ENCODE assay signal across 23 mouse cellular contexts in the genomic region with DNA sequence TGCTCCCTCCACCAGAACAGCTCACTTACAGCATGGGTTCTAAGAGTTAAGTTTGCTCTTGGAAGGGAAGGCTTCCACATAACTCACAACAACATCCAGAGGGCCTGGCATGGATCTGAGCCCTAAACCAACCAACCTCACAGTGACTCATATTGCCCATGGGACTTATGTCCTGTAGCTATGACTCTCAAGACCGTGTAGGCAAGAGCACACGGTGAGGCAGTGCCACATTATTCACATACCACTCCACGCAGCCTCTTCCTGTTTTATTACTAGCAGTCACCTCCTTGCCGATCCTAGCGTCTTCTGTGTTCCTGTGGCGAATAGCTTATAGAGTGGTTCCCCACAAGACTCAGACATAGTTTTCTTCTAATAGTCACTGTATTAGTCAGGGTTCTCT. TPM values are rescaled to one million over a fixed set of nuclear protein-coding genes. Genes with fewer than 3 reads are reported as not detected.
A peak's percentile ranks its signal among the peaks of the same experiment; 100 is the strongest.
DNase-seq lines count a peak whose midpoint lies in the region; ATAC-seq and TF ChIP-seq lines count a peak whose summit lies in the region.
"Had no signal": no experiment of that assay in that cellular context is flagged by ENCODE, and none has a peak within 500 bp of the region (broad histone marks: within the 10 kb centered on the region; RNA-seq: fewer than 3 reads in every experiment).

No protein-coding gene starts in this region.

- no peaks in the 10 kb centered on the region for H3K9me3 ChIP-seq in heart, embryonic 16.5 days (replicated peaks; ENCODE audit: control insufficient read depth, low read length)
- no peaks in the 10 kb centered on the region for H3K9me3 ChIP-seq in limb, embryonic 10.5 days (replicated peaks)
- H3K9me3 ChIP-seq: embryonic facial prominence, embryonic 12.5 days; forebrain, embryonic 12.5 days; G1E; hindbrain, embryonic 15.5 days; liver, embryonic 13.5 days; midbrain, embryonic 13.5 days had no signal

- DNase-seq in heart, postnatal 14 days = no peak
- peak; percentile 42 to 47 for DNase-seq in B cell, adult 2 months
- DNase-seq in Patski (ENCODE audit: low read depth, low spot score) = no peak
- no peak for DNase-seq in limb, embryonic 10.5 days (ENCODE audit: low spot score)
- DNase-seq in cerebellum, adult 2 months = no peak
- DNase-seq in urinary bladder, adult 18-20 months (ENCODE audit: low spot score in 2 of 2) = no peak
- DNase-seq in adrenal gland, adult (ENCODE audit: inconsistent age in 2 of 2, low spot score in 1 of 2) = no peak
- DNase-seq: adrenal gland, postnatal 10 days; gastrocnemius, postnatal 14 days; kidney, adult 11 months; liver, embryonic 13.5 days; lung, postnatal 4 days; right cerebral cortex, postnatal 25 days; thymus, postnatal 25 days had no signal

- no peaks in the 10 kb centered on the region for H3K27me3 ChIP-seq in heart, embryonic 16.5 days (ENCODE audit: control insufficient read depth, insufficient read depth, low read length)
- H3K27me3 ChIP-seq in Patski = no peaks in the 10 kb centered on the region
- no peaks in the 10 kb centered on the region for H3K27me3 ChIP-seq in limb, embryonic 10.5 days (ENCODE audit: low read depth, poor library complexity, severe bottlenecking)
- no peaks in the 10 kb centered on the region for H3K27me3 ChIP-seq in cerebellum, adult 2 months (ENCODE audit: control insufficient read depth, insufficient read depth, low read length)
- H3K27me3 ChIP-seq: hindbrain, embryonic 15.5 days; liver, embryonic 13.5 days; midbrain, embryonic 13.5 days had no signal

- CTCF ChIA-PET in Patski (lab: Charles Lee) = interaction anchor here (1.3 to 1.9 kb wide), 2 partner anchors 22 to 37 kb away, joined by 3 to 4 read pairs; no protein-coding TSS in a partner anchor

- no peaks in the 10 kb centered on the region for H3K36me3 ChIP-seq in heart, embryonic 16.5 days (ENCODE audit: control insufficient read depth, insufficient read depth)
- H3K36me3 ChIP-seq in limb, embryonic 10.5 days = no peaks in the 10 kb centered on the region
- H3K36me3 ChIP-seq: embryonic facial prominence, embryonic 12.5 days; forebrain, embryonic 12.5 days; G1E; hindbrain, embryonic 15.5 days; liver, embryonic 13.5 days; midbrain, embryonic 13.5 days had no signal

- no peak for TF ChIP-seq POLR2A in cerebellum, adult 2 months (IDR thresholded peaks at IDR 0.05; ENCODE audit: borderline replicate concordance, insufficient read depth, low read length)

- TF ChIP-seq CTCF in Patski (IDR thresholded peaks at IDR 0.05) = no peak
- TF ChIP-seq CTCF in cerebellum, adult 2 months (IDR thresholded peaks at IDR 0.05; ENCODE audit: borderline replicate concordance, insufficient read depth, low read depth, low read length) = no peak

- POLR2A ChIA-PET in Patski (lab: Charles Lee) = no interaction called here

- 27% methylated on average over 6 of the region's 6 CpGs for WGBS in heart, embryonic 16.5 days
- 81% methylated on average over 6 of the region's 6 CpGs for WGBS in limb, embryonic 10.5 days
- WGBS in cerebellum, adult 2 months = 91% methylated on average over 6 of the region's 6 CpGs

- H3K9ac ChIP-seq in heart, embryonic 16.5 days (ENCODE audit: low read length) = no peak overlapping the region
- H3K9ac ChIP-seq: embryonic facial prominence, embryonic 12.5 days; forebrain, embryonic 12.5 days; hindbrain, embryonic 15.5 days; liver, embryonic 13.5 days; midbrain, embryonic 13.5 days had no signal

- no peak overlapping the region for H3K4me2 ChIP-seq in heart, embryonic 16.5 days (ENCODE audit: low read depth, low read length)
- H3K4me2 ChIP-seq: embryonic facial prominence, embryonic 12.5 days; forebrain, embryonic 12.5 days; heart, embryonic 11.5 days; hindbrain, embryonic 15.5 days; liver, embryonic 13.5 days; midbrain, embryonic 13.5 days had no signal

- intact Hi-C loops in heart, postnatal 14 days (cut with DNase I) = no loop called here

- in situ Hi-C loops in Patski (cut with MboI; ENCODE audit: low pct_unique_long_range_greater_than_20kb) = loop anchor here (5.0 kb wide), 1 partner anchor 42 kb away; no protein-coding TSS in a partner anchor

- H3K27ac ChIP-seq in heart, embryonic 16.5 days (ENCODE audit: low read length) = no peak overlapping the region
- H3K27ac ChIP-seq in limb, embryonic 10.5 days = peak overlapping the region; percentile 53; the same call in 1 of the 2 replicates
- H3K27ac ChIP-seq in cerebellum, adult 2 months (ENCODE audit: insufficient read depth, low read length) = no peak overlapping the region
- H3K27ac ChIP-seq: forebrain, embryonic 12.5 days; hindbrain, embryonic 15.5 days; kidney, postnatal 0 days; liver, embryonic 13.5 days; midbrain, embryonic 13.5 days had no signal

- ATAC-seq in heart, embryonic 16.5 days (replicated peaks; ENCODE audit: extremely low read depth, insufficient read depth, low FRiP score) = 0 out of 2 replicates have a peak, but pooled peaks have one; percentile 38
- peak; percentile 65 for ATAC-seq in Patski

- no peak overlapping the region for H3K4me3 ChIP-seq in heart, embryonic 16.5 days (ENCODE audit: low read length)
- H3K4me3 ChIP-seq in limb, embryonic 10.5 days = no peak overlapping the region
- no peak overlapping the region for H3K4me3 ChIP-seq in cerebellum, adult 2 months (replicated peaks; ENCODE audit: insufficient read depth, low read depth, low read length)
- H3K4me3 ChIP-seq: embryonic facial prominence, embryonic 12.5 days; forebrain, embryonic 12.5 days; hindbrain, embryonic 15.5 days; left cerebral cortex, adult 2 months; liver, embryonic 13.5 days; midbrain, embryonic 13.5 days had no signal

- peaks cover 11% of the 10 kb centered on the region for H3K4me1 ChIP-seq in heart, embryonic 16.5 days (ENCODE audit: control insufficient read depth, insufficient read depth, low read length)
- peaks cover 26% of the 10 kb centered on the region for H3K4me1 ChIP-seq in limb, embryonic 10.5 days
- H3K4me1 ChIP-seq in cerebellum, adult 2 months (ENCODE audit: control insufficient read depth, insufficient read depth, low read length) = peaks cover 16% of the 10 kb centered on the region
- H3K4me1 ChIP-seq: liver, embryonic 13.5 days had no signal

RNA-seq across cellular contexts. Expression of gene Crb2, which starts 26.7 kb away (rescaled TPM):
- polyA plus RNA-seq in heart, embryonic 16.5 days (2015; fragmentation: Nextera tagmentation; extraction: Ambion mirVana) = 0.87 and 1.2 TPM in 2 replicates
- total RNA-seq in heart, postnatal 14 days (2021) = 1 to 10 TPM; 1.1 to 1.5 TPM
- 0.37 TPM for polyA plus RNA-seq in Patski (2021)
- 2.1 and 4.3 TPM in 2 replicates for polyA plus RNA-seq in limb, embryonic 10.5 days (2016; fragmentation: Nextera tagmentation; extraction: Ambion mirVana)
- 1.1 and 1.4 TPM in 2 replicates for polyA plus RNA-seq in cerebellum, adult 2 months (2012; rRNA removed)
- polyA plus RNA-seq: G1E had no signal

RNA-seq across cellular contexts. Expression of gene Strbp, which starts 45.7 kb away (rescaled TPM):
- polyA plus RNA-seq in heart, embryonic 16.5 days (2015; fragmentation: Nextera tagmentation; extraction: Ambion mirVana) = 21.9 and 24.9 TPM in 2 replicates
- total RNA-seq in heart, postnatal 14 days (2021) = 10 to 100 TPM; 19.2 to 20.3 TPM
- polyA plus RNA-seq in Patski (2021) = 51.8 TPM
- polyA plus RNA-seq in limb, embryonic 10.5 days (2016; fragmentation: Nextera tagmentation; extraction: Ambion mirVana) = 42.3 and 45.5 TPM in 2 replicates
- polyA plus RNA-seq in cerebellum, adult 2 months (2012; rRNA removed) = 49.5 and 50.6 TPM in 2 replicates

Comparison
In these comparisons a context has a peak if more than half of its experiments do, and no peak if none do; other contexts are left out.
1. DNase-seq: peak in B cell, adult 2 months (2 of 2); none in heart, postnatal 14 days (0 of 2), Patski (single experiment), limb, embryonic 10.5 days (single experiment), cerebellum, adult 2 months (0 of 2), urinary bladder, adult 18-20 months (0 of 2) and adrenal gland, adult (0 of 2).